Comparison of ENCODE assay signal across 8 mouse cellular contexts in the genomic region with DNA sequence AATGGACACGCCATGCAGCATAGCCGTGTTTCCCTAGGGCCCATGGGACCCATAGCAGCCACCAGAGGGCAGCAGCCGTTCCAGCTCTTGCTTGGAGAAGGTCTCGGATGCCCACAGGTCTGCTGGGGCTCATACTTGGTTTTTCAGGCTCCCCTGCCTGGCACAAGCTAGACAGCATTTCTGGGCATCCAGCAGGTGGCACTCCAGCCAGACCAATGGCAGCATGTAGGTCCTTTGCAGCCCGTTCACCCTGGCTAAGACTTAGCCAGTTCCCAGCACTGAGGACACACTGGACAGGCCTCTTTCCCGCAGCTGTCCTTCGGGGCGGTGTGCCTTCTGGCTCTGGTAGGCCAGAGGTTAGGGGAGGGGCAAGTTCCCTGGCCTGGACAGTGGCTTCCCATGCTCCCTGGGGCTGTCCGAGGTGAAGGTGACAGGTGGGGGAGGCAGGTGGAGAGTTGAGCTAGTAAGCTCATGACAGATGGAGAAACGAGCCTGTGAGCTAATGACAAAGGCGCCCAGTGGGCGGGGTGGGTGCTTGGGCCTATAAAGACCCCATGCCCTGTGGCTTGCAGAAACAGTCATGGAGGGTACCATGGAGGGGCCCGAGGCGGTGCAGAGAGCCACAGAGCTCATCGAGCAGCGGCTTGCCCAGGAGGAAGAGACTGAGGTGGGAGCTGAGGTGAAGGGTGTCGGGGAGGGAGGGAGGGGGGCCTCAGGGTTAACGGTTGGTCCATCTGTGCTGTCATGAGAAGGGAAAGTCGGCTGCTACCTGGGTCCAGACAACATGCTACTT. TPM values are rescaled to one million over a fixed set of nuclear protein-coding genes. Genes with fewer than 3 reads are reported as not detected.
A peak's percentile ranks its signal among the peaks of the same experiment; 100 is the strongest.
DNase-seq lines count a peak whose midpoint lies in the region; ATAC-seq and TF ChIP-seq lines count a peak whose summit lies in the region.

Gene Ankrd2 (plus strand): TSS at position 545 of the 793 bp plus-strand sequence.

- no peaks in the 10 kb centered on the region for H3K79me2 ChIP-seq in heart, adult 2 months (replicated peaks; ENCODE audit: control insufficient read depth, insufficient read depth, low read length)

- H3K36me3 ChIP-seq in heart, embryonic 11.5 days (ENCODE audit: control insufficient read depth, insufficient read depth, low read length), result peaks cover 2% of the 10 kb centered on the region; the same call in 1 of the 2 replicates
- no peaks in the 10 kb centered on the region for H3K36me3 ChIP-seq in embryonic facial prominence, embryonic 11.5 days (replicated peaks; ENCODE audit: control insufficient read depth, insufficient read depth, low read depth, low read length)
- no peaks in the 10 kb centered on the region for H3K36me3 ChIP-seq in heart, adult 2 months (ENCODE audit: control insufficient read depth, insufficient read depth, low read length)
- peaks cover 25% of the 10 kb centered on the region for H3K36me3 ChIP-seq in limb, embryonic 13.5 days
- 0 out of 2 replicates have a peak, but pooled peaks cover 2% of the 10 kb centered on the region for H3K36me3 ChIP-seq in midbrain, postnatal 0 days (ENCODE audit: insufficient read depth, low read length)

- peaks cover 11% of the 10 kb centered on the region for H3K4me1 ChIP-seq in heart, embryonic 11.5 days (ENCODE audit: control insufficient read depth, insufficient read depth, low read length)
- peaks cover 2% of the 10 kb centered on the region; the same call in 1 of the 2 replicates for H3K4me1 ChIP-seq in embryonic facial prominence, embryonic 11.5 days (ENCODE audit: control insufficient read depth, insufficient read depth, low read length)
- peaks cover 4% of the 10 kb centered on the region for H3K4me1 ChIP-seq in heart, adult 2 months (ENCODE audit: control insufficient read depth, insufficient read depth, low read length)
- H3K4me1 ChIP-seq in limb, embryonic 13.5 days, result peaks cover 25% of the 10 kb centered on the region
- H3K4me1 ChIP-seq in midbrain, postnatal 0 days (ENCODE audit: insufficient read depth, low read length), result no peaks in the 10 kb centered on the region

- H3K9me3 ChIP-seq in heart, embryonic 11.5 days (replicated peaks; ENCODE audit: control insufficient read depth, low read length), result no peaks in the 10 kb centered on the region
- H3K9me3 ChIP-seq in embryonic facial prominence, embryonic 11.5 days (replicated peaks; ENCODE audit: control insufficient read depth, low read length), result no peaks in the 10 kb centered on the region
- no peaks in the 10 kb centered on the region for H3K9me3 ChIP-seq in limb, embryonic 13.5 days
- H3K9me3 ChIP-seq in midbrain, postnatal 0 days (ENCODE audit: low read length), result no peaks in the 10 kb centered on the region

- no peak within 1 kb of the TSS for H3K4me2 ChIP-seq in heart, embryonic 11.5 days
- H3K4me2 ChIP-seq in embryonic facial prominence, embryonic 11.5 days (ENCODE audit: low read depth, low read length), result no peak within 1 kb of the TSS
- H3K4me2 ChIP-seq in limb, embryonic 13.5 days (replicated peaks), result peak within 1 kb of the TSS; percentile 21; the same call in 1 of the 2 replicates
- no peak within 1 kb of the TSS for H3K4me2 ChIP-seq in midbrain, postnatal 0 days (ENCODE audit: low read depth, low read length, poor library complexity, severe bottlenecking)

- H3K4me3 ChIP-seq in heart, embryonic 11.5 days (ENCODE audit: low read depth, low read length), result no peak within 1 kb of the TSS
- H3K4me3 ChIP-seq in embryonic facial prominence, embryonic 11.5 days (ENCODE audit: low read depth, low read length), result no peak within 1 kb of the TSS
- H3K4me3 ChIP-seq in heart, adult 2 months, result no peak within 1 kb of the TSS
- H3K4me3 ChIP-seq in limb, embryonic 13.5 days, result no peak within 1 kb of the TSS
- no peak within 1 kb of the TSS for H3K4me3 ChIP-seq in midbrain, postnatal 0 days (ENCODE audit: low read depth, low read length)

- no peak for TF ChIP-seq POLR2A in heart, adult 2 months (IDR thresholded peaks at IDR 0.05; ENCODE audit: insufficient read depth, low read depth, low read length)

- no peak within 1 kb of the TSS for H3K27ac ChIP-seq in heart, embryonic 11.5 days (ENCODE audit: low read depth, low read length)
- no peak within 1 kb of the TSS for H3K27ac ChIP-seq in embryonic facial prominence, embryonic 11.5 days (replicated peaks; ENCODE audit: low read depth, low read length)
- peak within 1 kb of the TSS; percentile 31 for H3K27ac ChIP-seq in heart, adult 2 months
- H3K27ac ChIP-seq in limb, embryonic 13.5 days, result peak within 1 kb of the TSS; percentile 23; the same call in 1 of the 2 replicates
- no peak within 1 kb of the TSS for H3K27ac ChIP-seq in midbrain, postnatal 0 days (ENCODE audit: low read depth, low read length)

- no peak within 1 kb of the TSS for H3K9ac ChIP-seq in heart, embryonic 11.5 days (ENCODE audit: low read depth, low read length)
- H3K9ac ChIP-seq in embryonic facial prominence, embryonic 11.5 days (replicated peaks; ENCODE audit: low read length), result no peak within 1 kb of the TSS
- H3K9ac ChIP-seq in heart, adult 2 months (ENCODE audit: low read depth, low read length), result no peak within 1 kb of the TSS
- H3K9ac ChIP-seq in limb, embryonic 13.5 days, result peak within 1 kb of the TSS; percentile 8; the same call in 1 of the 2 replicates
- H3K9ac ChIP-seq in midbrain, postnatal 0 days (replicated peaks; ENCODE audit: low read length, poor library complexity, severe bottlenecking), result no peak within 1 kb of the TSS

- 65% methylated on average over 19 of the region's 19 CpGs for WGBS in heart, embryonic 11.5 days (ENCODE audit: insufficient replicate concordance)
- 67% methylated on average over 19 of the region's 19 CpGs for WGBS in embryonic facial prominence, embryonic 11.5 days
- 60% methylated on average over 19 of the region's 19 CpGs for WGBS in heart, adult 2 months
- 67% methylated on average over 19 of the region's 19 CpGs for WGBS in limb, embryonic 13.5 days
- 68% methylated on average over 19 of the region's 19 CpGs for WGBS in midbrain, postnatal 0 days

- peaks cover 6% of the 10 kb centered on the region; the same call in 1 of the 2 replicates for H3K27me3 ChIP-seq in heart, embryonic 11.5 days (ENCODE audit: control insufficient read depth, insufficient read depth, low read length)
- H3K27me3 ChIP-seq in embryonic facial prominence, embryonic 11.5 days (ENCODE audit: control insufficient read depth, insufficient read depth, low read length), result no peaks in the 10 kb centered on the region
- no peaks in the 10 kb centered on the region for H3K27me3 ChIP-seq in heart, adult 2 months (ENCODE audit: control insufficient read depth, insufficient read depth, low read length)
- peaks cover 9% of the 10 kb centered on the region for H3K27me3 ChIP-seq in limb, embryonic 13.5 days
- no peaks in the 10 kb centered on the region for H3K27me3 ChIP-seq in midbrain, postnatal 0 days (ENCODE audit: insufficient read depth, low read length)

- no peak; the same call in 1 of the 2 replicates for ATAC-seq in heart, embryonic 11.5 days (replicated peaks; ENCODE audit: insufficient number of reproducible peaks, low FRiP score, low TSS enrichment)
- ATAC-seq in embryonic facial prominence, embryonic 11.5 days (replicated peaks; ENCODE audit: insufficient number of reproducible peaks, low FRiP score, low TSS enrichment, low read depth), result no peak; the same call in 1 of the 2 replicates
- peak; percentile 55 for ATAC-seq in limb, embryonic 13.5 days (ENCODE audit: low FRiP score, low read depth)
- ATAC-seq in midbrain, postnatal 0 days (ENCODE audit: low FRiP score), result peak; percentile 74

- intact Hi-C loops in heart, adult 2 months (cut with DNase I), result loop anchor here (1.0 to 5.0 kb wide), 3 partner anchors 34 to 132 kb away; no protein-coding TSS in a partner anchor

- TF ChIP-seq CTCF in heart, adult 2 months (IDR thresholded peaks at IDR 0.05), result peak; percentile 97
- peak; percentile 88 for TF ChIP-seq CTCF in midbrain, postnatal 0 days (IDR thresholded peaks at IDR 0.05)

- DNase-seq in heart, adult 11 months, result peak; percentile 99
- DNase-seq in embryonic facial prominence, embryonic 11.5 days (ENCODE audit: low spot score), result peak; percentile 88
- peak; percentile 84 to 85 for DNase-seq in heart, adult 2 months
- peak; percentile 96 for DNase-seq in kidney, adult 9 months
- DNase-seq in midbrain, postnatal 0 days (ENCODE audit: low spot score), result peak; percentile 92
- peak; percentile 47 to 83 for DNase-seq in spleen, postnatal 10 days (ENCODE audit: low spot score in 2 of 2)

- peak; percentile 93 for TF ChIP-seq EP300 in heart, adult 2 months (IDR thresholded peaks at IDR 0.05; ENCODE audit: insufficient read depth, low read depth, low read length)

RNA-seq across cellular contexts. Expression of gene Ankrd2, which starts in this region (rescaled TPM):
- not detected in 2 replicates for polyA plus RNA-seq in heart, embryonic 11.5 days (2014; fragmentation: Nextera tagmentation; extraction: Ambion mirVana)
- not detected in 2 replicates for polyA plus RNA-seq in embryonic facial prominence, embryonic 11.5 days (2014; fragmentation: Nextera tagmentation; extraction: Ambion mirVana)
- under 1 TPM; 0.20 to 0.42 TPM for total RNA-seq in heart, adult 2 months (2021)
- not detected in 2 replicates for polyA plus RNA-seq in heart, adult 2 months (2012; rRNA removed)
- polyA plus RNA-seq in limb, embryonic 13.5 days (2015; fragmentation: Nextera tagmentation; extraction: Ambion mirVana), result 0.22 and 0.57 TPM in 2 replicates
- 0.71 and 1.7 TPM in 2 replicates for total RNA-seq in midbrain, postnatal 0 days (2014; rRNA removed)
- 0.81 and 2.4 TPM in 2 replicates for polyA plus RNA-seq in midbrain, postnatal 0 days (2015; fragmentation: Nextera tagmentation; extraction: Ambion mirVana)

Comparison
In these comparisons a context has a peak if more than half of its experiments do, and no peak if none do; other contexts are left out.
1. Peak in DNase-seq in embryonic facial prominence, embryonic 11.5 days; RNA of the gene not detected or under 1 TPM.
2. Peak in DNase-seq and H3K27ac ChIP-seq in heart, adult 2 months; RNA of the gene not detected or under 1 TPM.
3. Peak in ATAC-seq, H3K27ac ChIP-seq, H3K9ac ChIP-seq and H3K4me2 ChIP-seq in limb, embryonic 13.5 days; RNA of the gene not detected or under 1 TPM.